Comparison of ENCODE assay signal across 8 mouse cellular contexts in the genomic region with DNA sequence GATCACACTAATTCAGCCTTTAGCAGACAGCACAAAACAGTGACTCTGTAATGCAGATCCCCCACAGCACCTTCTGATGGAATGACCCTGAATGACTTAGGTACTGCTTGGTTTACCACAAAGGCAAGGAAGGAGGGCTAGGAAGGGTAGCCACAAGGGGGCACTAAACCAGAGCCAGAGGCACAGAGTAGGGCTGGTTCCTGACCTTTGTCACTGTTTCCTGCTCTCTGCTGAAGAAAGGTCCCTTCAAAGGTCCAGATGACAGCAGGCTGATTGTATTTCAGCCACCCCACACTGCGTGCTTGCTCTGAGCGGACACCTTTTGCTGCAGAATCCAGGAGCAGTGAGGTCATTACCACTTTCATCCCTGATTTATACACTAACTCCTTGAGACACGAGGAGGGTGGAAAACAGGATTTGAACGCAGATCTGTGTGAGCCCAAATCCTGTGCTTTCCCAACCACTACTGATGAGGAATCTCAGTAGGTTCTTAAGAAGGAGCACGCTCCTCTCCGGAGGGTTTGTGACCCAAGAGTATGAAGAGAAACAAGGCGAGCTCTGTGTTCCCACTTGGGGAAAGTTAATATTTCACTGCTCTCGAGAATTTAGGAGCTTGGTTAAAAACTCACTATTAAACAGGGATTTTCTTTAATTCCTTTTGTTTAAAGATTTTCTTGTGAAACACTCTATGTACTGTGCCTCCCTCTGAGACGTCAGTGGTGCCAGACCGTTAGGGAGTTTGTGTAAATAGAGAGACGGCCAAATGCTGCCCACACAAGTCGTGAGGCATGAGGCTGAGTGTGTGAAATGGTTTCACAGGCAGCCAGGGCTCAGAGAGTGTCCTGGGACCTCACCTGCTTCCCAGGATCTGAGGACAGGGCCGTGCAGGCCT.
DNase-seq lines count a peak whose midpoint lies in the region; ATAC-seq and TF ChIP-seq lines count a peak whose summit lies in the region.

No protein-coding gene starts in this region.

- H3K27me3 ChIP-seq in forebrain, postnatal 0 days (ENCODE audit: insufficient read depth, low read length) = no peaks in the 10 kb centered on the region
- H3K27me3 ChIP-seq in forebrain, embryonic 14.5 days (replicated peaks; ENCODE audit: control insufficient read depth, insufficient read depth, low read length) = no peaks in the 10 kb centered on the region
- no peaks in the 10 kb centered on the region for H3K27me3 ChIP-seq in C2C12 (ENCODE audit: control insufficient read depth, insufficient read depth, insufficient read length)
- no peaks in the 10 kb centered on the region for H3K27me3 ChIP-seq in intestine, embryonic 16.5 days (replicated peaks; ENCODE audit: control insufficient read depth, insufficient read depth, low read length)
- H3K27me3 ChIP-seq in liver, embryonic 14.5 days (ENCODE audit: control insufficient read depth, insufficient read depth, low read length) = no peaks in the 10 kb centered on the region

- H3K27ac ChIP-seq in forebrain, postnatal 0 days (ENCODE audit: low read depth, low read length) = no peak overlapping the region
- H3K27ac ChIP-seq in forebrain, embryonic 14.5 days (ENCODE audit: low read depth, low read length) = no peak overlapping the region
- H3K27ac ChIP-seq in intestine, embryonic 16.5 days (ENCODE audit: low read length) = no peak overlapping the region
- no peak overlapping the region for H3K27ac ChIP-seq in liver, embryonic 14.5 days

- no peaks in the 10 kb centered on the region for H3K9me3 ChIP-seq in forebrain, postnatal 0 days (ENCODE audit: low read length)
- H3K9me3 ChIP-seq in forebrain, embryonic 14.5 days (replicated peaks; ENCODE audit: control insufficient read depth, low read length) = no peaks in the 10 kb centered on the region
- H3K9me3 ChIP-seq in intestine, embryonic 16.5 days (ENCODE audit: control insufficient read depth, low read length) = no peaks in the 10 kb centered on the region
- H3K9me3 ChIP-seq in liver, embryonic 14.5 days (ENCODE audit: control insufficient read depth, low read length) = no peaks in the 10 kb centered on the region

- H3K4me1 ChIP-seq in forebrain, postnatal 0 days (ENCODE audit: insufficient read depth) = no peaks in the 10 kb centered on the region
- H3K4me1 ChIP-seq in forebrain, embryonic 14.5 days (ENCODE audit: control insufficient read depth, insufficient read depth, low read length) = no peaks in the 10 kb centered on the region
- H3K4me1 ChIP-seq in intestine, embryonic 16.5 days (ENCODE audit: control insufficient read depth, insufficient read depth, low read length) = peaks cover 8% of the 10 kb centered on the region; the same call in 1 of the 2 replicates
- no peaks in the 10 kb centered on the region for H3K4me1 ChIP-seq in liver, embryonic 14.5 days (replicated peaks; ENCODE audit: control insufficient read depth in 2 of 2, insufficient read depth in 2 of 2, low read length in 1 of 2)

- ATAC-seq in forebrain, postnatal 0 days = no peak
- ATAC-seq in forebrain, embryonic 14.5 days = no peak
- ATAC-seq in intestine, embryonic 16.5 days = peak; percentile 66
- ATAC-seq in liver, embryonic 14.5 days (ENCODE audit: insufficient read depth) = no peak; the same call in 1 of the 2 replicates

- no peaks in the 10 kb centered on the region for H3K79me2 ChIP-seq in C2C12 (ENCODE audit: control insufficient read depth, insufficient read depth)

- H3K4me3 ChIP-seq in forebrain, postnatal 0 days (ENCODE audit: low read depth, low read length) = no peak overlapping the region
- no peak overlapping the region for H3K4me3 ChIP-seq in forebrain, embryonic 14.5 days (ENCODE audit: low read depth, low read length)
- H3K4me3 ChIP-seq in C2C12 (ENCODE audit: insufficient read depth, poor library complexity, severe bottlenecking) = no peak overlapping the region
- no peak overlapping the region for H3K4me3 ChIP-seq in intestine, embryonic 16.5 days (ENCODE audit: low read length)
- no peak overlapping the region for H3K4me3 ChIP-seq in liver, embryonic 14.5 days (ENCODE audit: insufficient read depth in 1 of 2, low read depth in 2 of 2, low read length in 2 of 2)

- H3K4me2 ChIP-seq in forebrain, postnatal 0 days (ENCODE audit: low read depth) = no peak overlapping the region
- no peak overlapping the region for H3K4me2 ChIP-seq in forebrain, embryonic 14.5 days (ENCODE audit: low read length)
- no peak overlapping the region for H3K4me2 ChIP-seq in intestine, embryonic 16.5 days (ENCODE audit: low read depth, low read length)
- no peak overlapping the region for H3K4me2 ChIP-seq in liver, embryonic 14.5 days (ENCODE audit: low read depth)

- WGBS in forebrain, postnatal 0 days = 60% methylated on average over 13 of the region's 13 CpGs
- WGBS in forebrain, embryonic 14.5 days = 58% methylated on average over 13 of the region's 13 CpGs
- WGBS in intestine, embryonic 16.5 days = 49% methylated on average over 13 of the region's 13 CpGs
- WGBS in liver, embryonic 14.5 days (ENCODE audit: insufficient replicate concordance) = 56% methylated on average over 13 of the region's 13 CpGs

- no peak for TF ChIP-seq EP300 in liver, embryonic 14.5 days (IDR thresholded peaks at IDR 0.05; ENCODE audit: low read depth)

- H3ac ChIP-seq in C2C12 (ENCODE audit: control insufficient read depth, insufficient read length, low read depth) = no peak overlapping the region

- no peaks in the 10 kb centered on the region for H3K36me3 ChIP-seq in forebrain, postnatal 0 days (ENCODE audit: insufficient read depth)
- H3K36me3 ChIP-seq in forebrain, embryonic 14.5 days (ENCODE audit: control insufficient read depth, insufficient read depth, low read length) = no peaks in the 10 kb centered on the region
- H3K36me3 ChIP-seq in C2C12 (ENCODE audit: control insufficient read depth, insufficient read depth) = no peaks in the 10 kb centered on the region
- no peaks in the 10 kb centered on the region for H3K36me3 ChIP-seq in intestine, embryonic 16.5 days (ENCODE audit: control insufficient read depth, insufficient read depth, low read length)
- no peaks in the 10 kb centered on the region for H3K36me3 ChIP-seq in liver, embryonic 14.5 days (replicated peaks; ENCODE audit: control insufficient read depth, insufficient read depth, low read depth)

- no peaks in the 10 kb centered on the region for H3K79me3 ChIP-seq in C2C12 (ENCODE audit: low read depth)

- no peak for DNase-seq in forebrain, postnatal 0 days
- no peak for DNase-seq in forebrain, embryonic 14.5 days (ENCODE audit: low spot score)
- DNase-seq in cerebellum, postnatal 36 days = peak; percentile 31 to 40
- peak in 1 of 3 experiments; percentile 17 for DNase-seq in liver, embryonic 14.5 days (ENCODE audit: low read depth in 3 of 3, low spot score in 3 of 3)
- peak; percentile 62 for DNase-seq in testis, postnatal 10 days (ENCODE audit: low spot score)
- DNase-seq in urinary bladder, postnatal 4 days (ENCODE audit: low spot score in 2 of 2) = no peak

- peak; percentile 45; the same call in 1 of the 2 replicates for TF ChIP-seq CTCF in forebrain, postnatal 0 days (IDR thresholded peaks at IDR 0.05; ENCODE audit: low read depth)
- peak; percentile 46 for TF ChIP-seq CTCF in C2C12 (IDR thresholded peaks at IDR 0.05; ENCODE audit: control insufficient read depth, insufficient read depth, insufficient read length)
- TF ChIP-seq CTCF in liver, embryonic 14.5 days (IDR thresholded peaks at IDR 0.05; ENCODE audit: low read depth) = peak; percentile 71

- no peak overlapping the region for H3K9ac ChIP-seq in forebrain, postnatal 0 days
- no peak overlapping the region for H3K9ac ChIP-seq in forebrain, embryonic 14.5 days (ENCODE audit: low read length)
- H3K9ac ChIP-seq in intestine, embryonic 16.5 days (ENCODE audit: low read depth, low read length) = no peak overlapping the region
- no peak overlapping the region for H3K9ac ChIP-seq in liver, embryonic 14.5 days (replicated peaks)

TF ChIP-seq in C2C12, 6 proteins besides CTCF, POLR2A, EP300 and RAD21:
- TF ChIP-seq MAX (IDR thresholded peaks at IDR 0.05) (no peak), CEBPB (IDR thresholded peaks at IDR 0.05; ENCODE audit: low read depth) (no peak), MYOD1 (IDR thresholded peaks at IDR 0.05; ENCODE audit: control insufficient read depth, insufficient read length, low read depth) (no peak), USF1 (IDR thresholded peaks at IDR 0.05; ENCODE audit: low read depth) (no peak), FOSL1 (IDR thresholded peaks at IDR 0.05; ENCODE audit: insufficient read depth, low read length, poor library complexity, severe bottlenecking) (no peak), MYOG (IDR thresholded peaks at IDR 0.05; ENCODE audit: control insufficient read depth, extremely low read depth, insufficient read length) (no peak)

Comparison
In these comparisons a context has a peak if more than half of its experiments do, and no peak if none do; other contexts are left out.
1. DNase-seq: peak in cerebellum, postnatal 36 days (2 of 2) and testis, postnatal 10 days (single experiment); none in forebrain, postnatal 0 days (single experiment), forebrain, embryonic 14.5 days (single experiment) and urinary bladder, postnatal 4 days (0 of 2).
2. Peak in every context shown above with its lines, with median percentiles within 50 percentile points of each other: CTCF ChIP-seq.